Mouse (Mus musculus): ENCODE measurements around the gene Coq9. TPM values are rescaled to one million over a fixed set of nuclear protein-coding genes. Genes with fewer than 3 reads are reported as not detected.

Gene Coq9
- polyA plus RNA-seq, 1 experiment from 2014 or later, result 57.2 TPM

DNA sequence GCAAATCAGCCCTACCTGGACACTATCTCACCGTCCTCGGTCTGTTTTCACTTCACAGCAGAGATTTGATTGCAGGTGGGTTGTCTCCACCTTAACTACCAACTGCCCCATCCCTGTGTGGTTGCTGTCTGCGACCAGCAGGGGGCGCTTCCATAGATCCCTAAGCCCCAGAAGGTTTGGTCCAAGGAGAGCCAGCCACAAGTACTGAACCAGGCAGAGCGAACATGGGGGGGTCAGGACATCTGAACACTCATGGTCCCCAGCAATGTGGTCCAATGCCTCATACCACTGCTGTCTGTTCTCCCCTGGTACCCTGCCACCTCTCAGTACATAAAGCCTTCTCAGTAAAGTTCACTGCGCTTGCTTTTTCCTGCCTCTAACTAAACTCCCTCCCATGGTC is 36.2 kb downstream of the Coq9 start:
- Histone ChIP-seq H3K36me3 (peaks cover 17% of the 10 kb centered on the region), H3K4me2 (peak overlapping the region; percentile 89), H3K4me1 (peaks cover 70% of the 10 kb centered on the region), H3K4me3 (peak overlapping the region; percentile 77), H3K27me3 (replicated peaks) (peaks cover 50% of the 10 kb centered on the region), H3K9me3 (replicated peaks) (no peaks in the 10 kb centered on the region), H3K9ac (peak overlapping the region; percentile 89), H3K27ac (peak overlapping the region; percentile 94)
- ATAC-seq, result peak; percentile 40; the same call in 1 of the 2 replicates
- WGBS (ENCODE audit: insufficient replicate concordance), result 13% methylated on average over 6 of the region's 6 CpGs

DNA sequence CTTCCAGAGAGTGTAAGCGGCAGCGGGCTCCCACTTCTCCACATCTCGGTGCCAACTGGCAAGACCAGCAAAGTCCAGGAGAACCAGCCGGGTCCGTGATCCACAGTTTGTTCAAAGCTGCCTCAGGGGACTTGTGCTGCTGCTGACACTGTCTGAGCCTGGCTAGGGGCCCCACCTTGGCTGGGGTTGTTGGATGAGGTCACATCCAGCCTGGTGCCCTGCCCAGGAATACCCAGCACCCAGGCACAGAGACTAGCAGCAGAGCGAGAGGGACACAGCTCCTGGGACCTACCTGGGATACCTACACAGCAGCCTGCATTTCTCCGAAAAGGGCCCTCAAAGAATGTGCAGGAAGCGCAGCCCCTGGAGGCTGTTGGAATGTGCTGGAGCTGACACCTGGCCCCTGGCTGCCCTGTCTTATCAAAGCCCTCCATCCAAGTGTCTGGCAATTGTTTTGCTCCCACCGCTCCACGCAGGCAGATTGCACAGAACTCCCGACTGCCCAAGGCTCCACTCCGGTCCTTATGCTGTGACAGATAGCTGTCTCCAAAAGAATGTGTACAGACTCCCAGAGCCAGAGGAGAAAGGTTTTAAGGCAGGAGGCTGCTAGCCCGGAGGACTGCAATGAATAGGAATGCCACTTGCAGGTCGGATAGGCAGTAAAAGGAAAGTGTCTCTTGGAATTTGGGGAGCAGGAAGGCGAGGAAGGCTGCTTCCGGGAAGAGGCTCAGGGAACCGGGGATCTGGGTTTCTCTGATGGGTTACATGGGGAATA is 37.2 kb downstream of the Coq9 start:
- Histone ChIP-seq H3K27ac (peak overlapping the region; percentile 94), H3K4me2 (peak overlapping the region; percentile 89), H3K4me3 (peak overlapping the region; percentile 77), H3K36me3 (peaks cover 8% of the 10 kb centered on the region), H3K9ac (peak overlapping the region; percentile 89), H3K9me3 (replicated peaks) (no peaks in the 10 kb centered on the region), H3K27me3 (replicated peaks) (peaks cover 44% of the 10 kb centered on the region), H3K4me1 (peaks cover 61% of the 10 kb centered on the region)
- WGBS (ENCODE audit: insufficient replicate concordance), result 21% methylated on average over 17 of the region's 17 CpGs
- ATAC-seq, result peak; percentile 36

DNA sequence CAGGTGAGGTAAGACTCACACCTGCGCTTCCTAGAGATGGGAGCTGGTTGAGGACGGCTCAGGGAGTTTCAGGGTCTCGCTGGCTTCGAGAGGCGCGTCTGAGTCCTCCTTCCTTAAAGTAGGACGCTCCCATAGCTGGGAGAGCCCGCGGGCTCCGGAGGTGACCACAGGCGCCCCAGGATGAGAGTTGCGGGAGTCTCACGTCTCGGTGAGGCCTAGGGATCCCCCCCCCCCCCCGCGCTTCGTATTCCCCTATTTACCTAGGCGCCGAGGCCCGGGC is 37.7 kb downstream of the Coq9 start:
- Histone ChIP-seq H3K4me3 (peak overlapping the region; percentile 77), H3K27me3 (replicated peaks) (peaks cover 39% of the 10 kb centered on the region), H3K4me2 (peak overlapping the region; percentile 89), H3K4me1 (peaks cover 56% of the 10 kb centered on the region), H3K27ac (peak overlapping the region; percentile 94), H3K9ac (peak overlapping the region; percentile 89), H3K36me3 (peaks cover 2% of the 10 kb centered on the region), H3K9me3 (replicated peaks) (no peaks in the 10 kb centered on the region)
- ATAC-seq, result peak; percentile 44
- 1% methylated on average over 17 of the region's 20 CpGs for WGBS (ENCODE audit: insufficient replicate concordance)

DNA sequence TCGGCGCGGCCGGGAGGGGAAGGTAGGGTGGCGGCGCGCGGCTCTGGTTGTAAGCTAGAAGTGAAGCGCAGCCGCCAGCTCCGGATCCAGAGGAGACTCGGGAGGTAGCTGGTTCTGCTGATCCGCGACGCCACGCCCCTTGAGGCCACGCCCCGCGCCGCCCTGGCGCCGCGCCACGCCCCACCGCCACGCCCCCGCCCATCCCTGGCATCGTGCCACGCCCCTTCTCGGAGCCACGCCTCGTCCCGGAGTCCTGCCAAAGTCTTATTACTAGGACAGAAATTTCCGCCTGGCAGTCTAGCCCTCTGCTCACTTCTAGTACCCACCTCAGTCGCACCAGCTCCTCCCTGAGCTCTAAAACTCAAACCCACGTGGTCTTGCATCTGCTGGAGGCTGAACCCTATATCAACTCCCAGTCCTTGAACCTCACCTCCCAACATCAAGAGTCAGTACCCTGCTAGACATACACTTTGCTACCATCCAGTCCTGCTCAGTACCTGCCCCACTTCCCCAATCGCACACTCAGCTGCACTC is 38.1 kb downstream of the Coq9 start, which contains the start of gene Dok4:
Gene Dok4, minus strand, starts transcription at position 134 of the 534 bp plus-strand sequence.
- ATAC-seq, result peak; percentile 85
- Histone ChIP-seq H3K9me3 (replicated peaks) (no peaks in the 10 kb centered on the region), H3K4me2 (peak within 1 kb of the TSS; percentile 89), H3K27me3 (replicated peaks) (peaks cover 34% of the 10 kb centered on the region), H3K27ac (peak within 1 kb of the TSS; percentile 94), H3K36me3 (no peaks in the 10 kb centered on the region; the same call in 1 of the 2 replicates), H3K4me1 (peaks cover 51% of the 10 kb centered on the region), H3K4me3 (peak within 1 kb of the TSS; percentile 77), H3K9ac (peak within 1 kb of the TSS; percentile 89)
- WGBS (ENCODE audit: insufficient replicate concordance), result 1% methylated on average over 37 of the region's 37 CpGs

DNA sequence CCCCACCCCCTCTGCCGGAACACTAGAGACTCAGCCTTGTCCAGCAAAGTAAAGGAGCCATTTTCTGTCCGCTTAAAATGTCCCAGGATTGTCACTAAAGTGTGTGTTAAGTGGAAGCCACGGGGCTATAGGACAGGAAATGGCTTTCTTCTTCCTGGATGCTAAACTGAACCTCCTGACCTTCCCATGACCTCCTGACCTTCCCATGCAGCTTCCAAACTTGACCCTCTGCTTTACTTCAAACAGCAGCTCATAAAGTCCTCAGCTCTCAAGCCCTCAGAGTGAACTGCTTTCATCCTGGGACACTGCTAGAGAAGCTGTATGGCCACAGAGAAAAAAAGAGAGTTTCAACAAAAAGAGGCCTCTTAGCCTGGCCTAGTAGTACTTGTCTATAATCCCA is 38.7 kb downstream of the Coq9 start:
- peaks cover 29% of the 10 kb centered on the region for H3K27me3 ChIP-seq (replicated peaks)
- H3K27ac ChIP-seq, result peak overlapping the region; percentile 94
- no peak overlapping the region for H3K4me3 ChIP-seq
- no peaks in the 10 kb centered on the region; the same call in 1 of the 2 replicates for H3K36me3 ChIP-seq
- H3K4me2 ChIP-seq, result peak overlapping the region; percentile 89
- H3K9ac ChIP-seq, result no peak overlapping the region; the same call in 1 of the 2 replicates
- WGBS (ENCODE audit: insufficient replicate concordance), result 50% methylated on average over 3 of the region's 3 CpGs
- H3K9me3 ChIP-seq (replicated peaks), result no peaks in the 10 kb centered on the region
- H3K4me1 ChIP-seq, result peaks cover 46% of the 10 kb centered on the region
- no peak for ATAC-seq

DNA sequence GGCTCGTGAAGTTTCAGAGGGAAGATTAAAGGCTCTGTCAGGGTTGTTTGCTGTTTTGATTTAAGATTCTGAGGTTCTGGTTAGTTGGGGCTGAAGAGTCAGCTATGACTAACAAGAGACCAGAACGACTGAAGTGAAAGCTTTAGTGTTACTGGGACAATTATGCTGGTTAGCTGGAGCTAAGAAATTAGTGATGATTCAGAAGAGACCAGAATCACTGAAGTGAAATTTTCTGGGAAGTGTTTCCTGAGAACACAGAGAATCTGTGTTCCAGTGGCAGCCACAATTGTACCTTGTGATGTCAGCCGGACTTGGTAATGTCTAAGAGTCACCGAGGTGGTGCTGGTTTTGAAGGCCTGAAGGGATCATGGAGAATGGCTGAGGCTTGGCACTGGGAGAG is 42.6 kb downstream of the Coq9 start:
- Histone ChIP-seq H3K27me3 (replicated peaks) (peaks cover 10% of the 10 kb centered on the region; the same call in 1 of the 2 replicates), H3K27ac (no peak overlapping the region), H3K4me1 (peaks cover 12% of the 10 kb centered on the region), H3K9ac (no peak overlapping the region), H3K9me3 (replicated peaks) (no peaks in the 10 kb centered on the region), H3K4me3 (no peak overlapping the region), H3K36me3 (no peaks in the 10 kb centered on the region), H3K4me2 (no peak overlapping the region)
- no peak for ATAC-seq
- 55% methylated on average over 4 of the region's 4 CpGs for WGBS (ENCODE audit: insufficient replicate concordance)

DNA sequence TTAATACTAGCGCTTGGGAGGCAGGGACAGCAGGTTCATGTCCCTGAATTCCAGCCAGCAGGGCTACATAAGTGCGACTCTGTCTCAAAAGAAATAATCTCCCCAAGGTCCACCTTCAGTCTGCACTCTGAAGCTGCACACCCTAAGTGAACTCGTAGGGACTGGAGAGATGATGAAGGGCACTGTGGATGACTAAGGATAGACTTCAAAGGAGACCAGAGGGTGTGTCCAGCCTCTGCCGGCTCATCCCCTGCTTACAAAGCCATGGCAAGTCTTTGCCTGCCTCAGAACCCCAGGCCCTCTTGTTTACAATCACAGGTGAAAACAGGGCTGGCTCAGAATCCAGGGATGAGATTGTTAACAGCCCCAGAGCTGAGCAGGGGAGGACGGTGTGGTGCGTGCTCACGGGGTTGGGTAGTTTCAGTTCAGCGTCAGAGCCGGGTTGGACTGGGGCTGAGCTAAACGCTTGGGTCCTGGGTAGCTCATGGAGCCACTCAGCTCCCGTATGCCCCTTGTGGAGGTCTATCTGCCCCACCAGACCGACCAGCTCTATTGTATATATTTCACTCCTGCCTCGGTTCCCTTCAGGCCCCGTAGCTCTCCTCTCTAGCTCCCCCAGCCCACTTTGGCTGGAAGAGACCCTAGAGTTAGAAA is 50.4 kb downstream of the Coq9 start:
- H3K4me3 ChIP-seq, result peak overlapping the region; percentile 21; the same call in 1 of the 2 replicates
- H3K9ac ChIP-seq, result peak overlapping the region; percentile 51
- no peaks in the 10 kb centered on the region for H3K9me3 ChIP-seq (replicated peaks)
- WGBS (ENCODE audit: insufficient replicate concordance), result 36% methylated on average over 14 of the region's 14 CpGs
- H3K4me1 ChIP-seq, result peaks cover 34% of the 10 kb centered on the region
- H3K36me3 ChIP-seq, result no peaks in the 10 kb centered on the region
- peak overlapping the region; percentile 57 for H3K4me2 ChIP-seq
- H3K27ac ChIP-seq, result no peak overlapping the region
- peaks cover 36% of the 10 kb centered on the region for H3K27me3 ChIP-seq (replicated peaks)
- ATAC-seq, result peak; percentile 84

DNA sequence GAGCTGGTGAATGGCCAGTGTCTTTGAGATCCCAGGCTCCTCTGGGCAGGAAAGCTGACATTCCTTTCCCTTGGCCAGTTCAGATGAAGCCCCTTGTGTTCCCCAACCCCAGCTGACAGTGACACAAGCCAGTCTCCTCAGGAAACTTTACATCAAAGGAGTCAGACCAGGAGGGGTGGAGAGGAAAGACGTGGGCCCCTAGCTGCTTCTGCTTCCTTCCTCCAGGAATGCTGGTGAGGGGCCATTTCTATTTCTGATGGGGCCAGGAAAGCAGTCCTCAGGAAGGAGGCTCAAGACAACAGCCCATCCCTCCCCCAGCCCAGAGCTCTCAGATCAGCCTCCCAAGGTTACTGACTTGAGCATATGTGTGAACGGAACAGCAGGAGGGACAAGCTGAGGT is 54.8 kb downstream of the Coq9 start:
- WGBS (ENCODE audit: insufficient replicate concordance), result 40% methylated on average over 2 of the region's 2 CpGs
- Histone ChIP-seq H3K9ac (no peak overlapping the region), H3K4me3 (no peak overlapping the region), H3K36me3 (no peaks in the 10 kb centered on the region), H3K4me2 (no peak overlapping the region), H3K27me3 (replicated peaks) (peaks cover 32% of the 10 kb centered on the region), H3K9me3 (replicated peaks) (no peaks in the 10 kb centered on the region), H3K4me1 (peaks cover 54% of the 10 kb centered on the region), H3K27ac (no peak overlapping the region)
- ATAC-seq, result no peak

DNA sequence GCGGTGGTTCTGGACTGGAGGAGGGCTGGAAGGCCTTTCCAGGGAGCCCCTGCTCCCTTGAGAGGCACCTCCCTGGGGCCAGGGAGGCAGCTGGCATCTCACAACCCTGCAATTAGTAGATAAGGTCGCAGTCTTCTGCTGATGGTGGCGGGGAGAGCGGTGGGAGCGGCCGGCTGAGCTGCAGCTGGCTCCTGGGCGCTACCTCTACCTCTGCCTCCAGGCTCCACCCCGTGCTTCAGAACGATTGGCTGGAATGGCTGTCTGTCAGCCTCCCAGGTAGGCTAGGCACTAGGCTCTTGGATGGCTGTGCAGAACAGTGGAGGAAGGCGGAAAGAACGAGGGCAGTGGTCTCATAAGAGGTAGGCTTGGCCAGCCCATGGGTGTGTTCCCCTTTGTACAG is 61.1 kb downstream of the Coq9 start:
- H3K36me3 ChIP-seq, result peaks cover 9% of the 10 kb centered on the region; the same call in 1 of the 2 replicates
- WGBS (ENCODE audit: insufficient replicate concordance), result 8% methylated on average over 11 of the region's 11 CpGs
- peak overlapping the region; percentile 83 for H3K4me2 ChIP-seq
- peak; percentile 97 for ATAC-seq
- H3K27me3 ChIP-seq (replicated peaks), result peaks cover 12% of the 10 kb centered on the region
- peak overlapping the region; percentile 50 for H3K4me3 ChIP-seq
- peak overlapping the region; percentile 81 for H3K9ac ChIP-seq
- peak overlapping the region; percentile 100 for H3K27ac ChIP-seq
- H3K4me1 ChIP-seq, result peaks cover 74% of the 10 kb centered on the region
- H3K9me3 ChIP-seq (replicated peaks), result no peaks in the 10 kb centered on the region

DNA sequence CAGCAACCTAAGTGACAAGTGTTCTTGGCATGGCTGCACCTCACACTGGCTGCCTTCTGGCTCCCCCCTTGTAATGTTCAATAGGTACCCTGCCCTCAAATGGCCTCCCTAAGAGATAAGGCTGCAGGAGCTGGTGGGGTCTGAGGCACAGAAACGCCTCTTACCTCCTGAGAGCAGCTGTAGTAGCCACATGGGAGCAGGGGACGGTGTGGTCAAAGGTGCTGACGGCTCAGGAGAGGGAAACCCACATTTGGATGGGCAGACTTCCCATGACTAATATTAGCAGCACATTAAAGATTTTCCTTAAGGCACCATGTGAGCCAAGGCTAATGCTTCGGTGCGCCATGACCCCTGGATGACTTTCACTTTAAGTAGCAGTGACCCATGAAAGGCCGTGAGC is 62.5 kb downstream of the Coq9 start:
- Histone ChIP-seq H3K9ac (peak overlapping the region; percentile 62), H3K27ac (peak overlapping the region; percentile 100), H3K9me3 (replicated peaks) (no peaks in the 10 kb centered on the region), H3K4me1 (peaks cover 68% of the 10 kb centered on the region), H3K27me3 (replicated peaks) (peaks cover 7% of the 10 kb centered on the region; the same call in 1 of the 2 replicates), H3K4me3 (peak overlapping the region; percentile 25), H3K4me2 (peak overlapping the region; percentile 83), H3K36me3 (peaks cover 11% of the 10 kb centered on the region)
- 30% methylated on average over 6 of the region's 6 CpGs for WGBS (ENCODE audit: insufficient replicate concordance)
- no peak for ATAC-seq

DNA sequence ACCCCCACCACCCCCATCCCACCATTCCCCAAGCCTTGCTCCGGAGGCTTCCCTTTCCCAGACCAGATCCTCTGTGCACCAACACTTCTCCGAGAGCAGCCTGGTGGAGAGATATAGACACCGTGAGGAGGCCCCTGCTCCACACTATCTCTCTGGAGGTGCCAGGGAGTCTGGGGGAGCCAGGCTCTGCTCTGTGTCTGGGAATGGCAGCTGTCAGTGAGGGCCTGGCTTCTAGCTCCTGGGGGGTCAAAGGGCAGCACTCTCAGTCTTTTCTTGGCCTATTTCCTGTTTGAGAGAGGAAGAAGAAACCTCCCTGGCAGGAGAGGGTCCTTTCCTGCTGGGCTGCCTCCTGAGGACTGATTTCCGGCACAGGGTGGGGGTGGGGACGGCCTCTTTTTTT is 62.9 kb downstream of the Coq9 start:
- Histone ChIP-seq H3K4me1 (peaks cover 64% of the 10 kb centered on the region), H3K9me3 (replicated peaks) (no peaks in the 10 kb centered on the region), H3K4me3 (peak overlapping the region; percentile 25), H3K9ac (peak overlapping the region; percentile 62), H3K36me3 (peaks cover 15% of the 10 kb centered on the region), H3K4me2 (peak overlapping the region; percentile 83), H3K27ac (peak overlapping the region; percentile 100), H3K27me3 (replicated peaks) (peaks cover 3% of the 10 kb centered on the region; the same call in 1 of the 2 replicates)
- 12% methylated on average over 5 of the region's 5 CpGs for WGBS (ENCODE audit: insufficient replicate concordance)
- peak; percentile 28; the same call in 1 of the 2 replicates for ATAC-seq

DNA sequence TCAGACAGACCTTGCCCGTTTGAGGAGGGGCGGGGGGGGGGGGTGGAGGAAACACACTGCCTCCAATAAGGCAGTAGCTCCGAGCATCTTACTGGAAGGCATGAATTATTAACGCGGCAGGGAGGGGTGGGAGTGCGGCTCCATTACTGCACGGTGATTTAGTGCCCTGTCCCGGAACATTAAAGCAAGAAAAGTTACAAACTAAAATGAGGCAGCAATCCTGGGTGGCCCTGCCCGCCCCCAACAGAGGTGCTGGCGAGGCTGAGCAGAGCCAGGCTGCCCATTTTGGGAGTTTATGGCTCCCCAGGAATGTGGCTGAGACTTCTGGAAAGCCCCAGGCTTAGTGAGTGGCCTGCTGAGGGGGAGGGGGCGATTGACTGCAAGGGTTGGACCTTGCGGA is 65.6 kb downstream of the Coq9 start:
- Histone ChIP-seq H3K9ac (no peak overlapping the region), H3K36me3 (peaks cover 33% of the 10 kb centered on the region), H3K4me2 (no peak overlapping the region), H3K4me1 (peaks cover 41% of the 10 kb centered on the region), H3K9me3 (replicated peaks) (no peaks in the 10 kb centered on the region), H3K27me3 (replicated peaks) (no peaks in the 10 kb centered on the region), H3K4me3 (no peak overlapping the region), H3K27ac (0 out of 2 replicates have a peak overlapping the region, but pooled peaks have one; percentile 5)
- 82% methylated on average over 12 of the region's 12 CpGs for WGBS (ENCODE audit: insufficient replicate concordance)
- no peak for ATAC-seq

Measured in liver, embryonic 12.5 days (tissue).